Mouse (Mus musculus): ENCODE results near the gene Hdac4.

Hdac4 gene

DNA sequence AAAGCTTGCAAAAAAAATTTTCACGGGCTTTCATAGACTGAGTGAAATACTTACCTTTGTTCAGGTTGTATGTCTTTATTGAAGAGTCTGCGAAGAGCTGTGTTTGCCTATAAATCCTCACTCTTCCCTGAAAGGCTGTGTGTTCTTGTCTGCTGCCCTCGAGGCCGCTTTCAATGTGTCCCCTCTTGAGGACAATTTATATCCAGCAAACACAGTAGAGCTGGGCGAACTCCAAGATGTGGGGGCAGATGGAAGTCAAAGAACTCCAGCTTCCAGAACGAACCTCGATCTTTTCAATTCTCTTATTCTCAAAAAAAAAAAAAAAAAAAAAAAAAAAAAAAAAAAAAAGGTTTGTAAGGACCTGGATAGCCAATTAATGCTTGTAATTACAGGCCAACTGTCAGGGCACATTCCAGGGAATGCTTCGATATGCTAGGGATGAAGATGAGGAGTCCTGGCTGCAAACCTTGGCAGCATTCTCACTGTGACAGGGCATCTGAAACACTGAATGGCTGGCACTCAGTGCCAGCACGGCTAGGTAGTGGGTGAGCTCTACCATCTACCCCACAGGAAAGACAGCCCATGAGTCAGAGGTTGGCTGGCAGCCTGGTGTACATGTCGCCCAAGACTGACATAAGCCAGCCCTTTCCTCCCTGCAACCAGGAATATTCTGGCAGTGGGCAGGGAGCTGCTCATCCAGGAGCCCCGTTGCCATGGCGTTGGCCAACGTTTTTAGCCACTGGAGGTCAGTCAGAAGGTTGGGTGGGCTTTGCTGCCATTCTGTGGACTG lies at the start of gene Hdac4:
Gene Hdac4 (minus strand): TSS at position 340 of the 790 bp plus-strand sequence.
- peak; percentile 47 for DNase-seq (ENCODE audit: low spot score)

DNA sequence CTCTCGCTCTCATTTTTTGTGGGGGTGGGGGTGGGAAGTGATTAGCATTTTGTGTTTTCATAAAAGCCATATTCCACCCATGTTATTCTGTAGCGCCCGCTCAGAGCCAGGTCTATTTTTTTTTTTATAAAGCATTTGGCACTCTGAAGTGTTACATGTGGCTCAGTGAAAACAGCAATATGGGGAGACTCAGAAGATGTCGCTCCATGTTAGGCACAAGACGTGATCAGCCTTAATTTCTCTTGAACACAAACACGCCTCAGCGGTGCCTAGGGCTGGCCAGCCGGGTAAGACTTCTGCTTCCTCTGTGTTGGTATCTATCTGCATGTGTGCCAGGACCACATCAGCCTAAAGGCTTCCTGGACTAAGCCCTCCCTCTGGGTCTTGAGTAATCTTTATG lies 48.0 kb upstream of the Hdac4 start:
- no peak for DNase-seq (ENCODE audit: low spot score)

DNA sequence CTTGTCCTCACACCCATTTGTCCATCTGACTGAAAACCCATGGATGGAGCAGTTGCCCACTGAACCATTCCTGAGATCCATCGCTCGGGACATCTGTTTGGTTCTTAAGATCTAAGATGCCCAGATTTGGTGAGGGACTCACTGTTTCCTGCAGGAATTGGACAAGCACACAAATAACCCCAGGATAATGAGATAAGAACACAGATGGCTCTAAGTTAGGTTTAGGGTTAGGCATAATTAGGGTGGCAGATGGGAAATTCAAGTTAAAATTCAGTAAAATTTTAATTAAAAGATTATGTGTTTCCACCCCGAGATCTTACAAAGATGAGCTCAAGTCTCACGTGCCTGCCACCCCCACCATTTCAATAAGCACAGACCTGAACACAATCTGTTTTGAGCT lies 44.6 kb upstream of the Hdac4 start:
- no peak for DNase-seq (ENCODE audit: low spot score)

DNA sequence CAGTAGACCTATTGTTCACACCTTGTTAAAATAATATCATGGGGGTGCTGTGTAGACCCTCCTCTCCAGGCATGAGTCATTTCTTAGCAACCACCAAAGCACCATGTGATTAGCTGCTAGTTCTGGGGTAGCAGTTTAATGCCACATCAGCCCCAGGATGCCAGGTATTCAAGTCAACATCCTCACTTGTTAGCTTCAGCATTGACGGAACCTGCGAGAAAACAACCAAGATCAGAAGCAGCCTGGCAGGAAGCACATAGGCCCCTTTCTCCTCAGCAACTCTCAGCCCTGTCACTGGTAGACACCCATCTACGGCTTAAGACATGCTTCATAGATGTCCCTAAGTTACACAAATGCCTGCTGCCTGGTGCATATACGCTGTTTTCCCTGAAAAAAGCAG lies 40.1 kb upstream of the Hdac4 start:
- no peak for DNase-seq (ENCODE audit: low spot score)

DNA sequence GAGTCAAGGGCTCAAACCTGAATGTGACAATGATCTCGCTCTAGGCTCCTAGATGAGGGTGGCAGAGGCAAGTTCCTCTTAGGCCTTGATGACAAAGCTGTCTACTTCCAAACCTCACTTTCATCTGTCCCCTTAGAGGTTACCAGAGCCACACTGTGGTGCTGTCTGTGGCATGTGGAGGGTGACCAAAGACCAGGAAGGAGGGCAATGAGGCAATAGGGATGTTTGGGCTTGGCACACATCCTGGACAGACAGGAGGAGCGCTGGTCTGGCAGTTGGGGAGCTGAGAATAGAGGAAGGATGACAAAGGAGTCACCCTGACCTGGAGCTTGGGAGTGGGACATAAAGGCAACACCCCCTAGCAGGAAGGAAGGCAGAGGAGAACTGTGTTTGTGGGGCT lies 29.8 kb upstream of the Hdac4 start:
- no peak for DNase-seq (ENCODE audit: low spot score)

DNA sequence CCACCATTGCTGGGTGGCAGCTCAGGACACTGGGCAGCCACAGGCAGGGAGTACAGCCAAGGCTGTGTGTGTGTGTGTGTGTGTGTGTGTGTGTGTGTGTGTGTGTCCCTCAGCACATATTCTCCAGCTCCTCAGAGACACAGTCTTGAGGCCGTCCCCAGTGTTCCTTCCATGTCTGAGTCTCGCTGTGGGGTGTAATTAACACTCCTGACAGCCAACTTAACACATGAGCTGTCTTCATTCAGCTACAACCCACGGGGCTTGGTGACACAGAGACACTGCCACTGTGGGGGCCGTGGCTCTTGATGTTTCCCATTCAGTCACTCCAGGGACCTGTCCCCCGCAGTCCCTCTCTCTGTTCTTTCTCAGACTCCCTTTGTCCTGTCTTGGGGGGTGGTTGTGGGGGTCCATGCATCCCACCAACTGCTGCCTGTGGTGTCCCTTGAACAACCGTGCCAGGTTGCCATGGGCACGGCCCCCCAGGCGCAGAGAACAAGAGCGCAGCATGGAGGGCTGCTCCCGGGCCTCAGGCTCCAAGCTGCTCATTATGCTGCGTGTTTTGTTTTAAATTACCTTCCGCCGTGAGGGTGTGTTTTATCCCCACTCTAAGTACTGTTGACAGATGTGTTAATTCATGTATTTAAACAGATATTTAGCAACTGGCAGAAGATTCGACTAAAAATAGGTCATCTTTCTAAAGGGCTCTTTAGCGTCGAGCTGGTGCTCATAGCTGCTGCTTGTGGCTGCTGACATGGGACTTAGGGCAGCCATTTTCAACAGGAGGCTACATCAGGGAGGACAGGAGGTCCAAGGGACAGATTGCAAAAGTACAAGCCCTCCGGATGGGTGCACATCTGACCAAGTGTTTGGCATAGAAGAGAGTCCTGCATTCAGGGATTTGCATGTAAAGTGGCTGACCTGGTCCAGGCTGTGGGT lies 28.7 kb upstream of the Hdac4 start:
- DNase-seq (ENCODE audit: low spot score): no peak

DNA sequence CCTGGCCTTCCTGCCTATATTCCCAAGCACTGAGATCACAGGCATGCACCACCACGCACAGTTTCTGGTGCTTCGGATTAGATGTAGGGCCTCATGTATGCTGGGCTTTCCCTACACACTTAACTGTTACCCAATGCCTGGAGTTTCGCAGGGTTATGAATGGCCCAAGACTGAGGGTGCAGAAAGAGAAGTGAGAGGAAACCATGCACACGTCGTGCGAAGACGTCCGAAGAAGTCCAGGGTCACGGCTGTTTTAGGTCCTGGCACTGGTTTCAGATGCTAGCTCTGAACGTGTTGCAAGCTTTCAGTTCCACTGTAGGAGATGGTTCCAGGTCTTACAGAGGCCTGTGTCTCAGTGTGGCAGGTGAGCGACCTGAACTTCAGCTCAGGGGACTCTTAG lies 21.2 kb upstream of the Hdac4 start:
- DNase-seq (ENCODE audit: low spot score): no peak

DNA sequence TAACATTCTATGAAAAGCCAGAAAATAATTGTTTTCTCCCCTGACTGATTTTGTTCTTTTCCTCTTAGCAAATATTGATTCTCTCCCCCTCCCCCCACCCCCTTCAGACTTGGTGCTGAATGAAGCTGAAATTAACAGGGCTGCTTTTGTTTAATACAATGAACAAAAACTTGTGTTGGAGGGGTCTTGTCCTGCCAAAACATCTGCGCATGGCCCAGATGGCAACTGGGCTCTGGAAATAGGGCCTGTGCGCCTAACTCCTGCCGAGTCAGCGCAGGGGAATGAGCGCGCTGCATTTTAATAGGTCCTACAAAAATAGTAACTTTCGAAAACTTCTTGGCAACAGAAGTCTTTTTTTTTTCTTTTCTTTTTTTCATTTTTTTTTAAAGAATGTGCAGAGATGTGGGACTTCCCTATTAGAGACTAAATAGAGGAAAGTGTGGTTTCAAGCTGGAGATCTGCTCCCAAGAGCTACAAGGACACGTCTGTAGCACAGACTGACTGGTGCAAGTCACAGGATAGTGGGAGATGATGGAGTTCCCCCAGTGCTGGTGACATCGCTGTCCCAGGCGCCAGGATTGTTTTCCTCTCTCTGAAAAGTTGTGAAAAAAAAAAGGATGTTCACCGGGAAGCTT lies 20.6 kb upstream of the Hdac4 start:
- no peak for DNase-seq (ENCODE audit: low spot score)

DNA sequence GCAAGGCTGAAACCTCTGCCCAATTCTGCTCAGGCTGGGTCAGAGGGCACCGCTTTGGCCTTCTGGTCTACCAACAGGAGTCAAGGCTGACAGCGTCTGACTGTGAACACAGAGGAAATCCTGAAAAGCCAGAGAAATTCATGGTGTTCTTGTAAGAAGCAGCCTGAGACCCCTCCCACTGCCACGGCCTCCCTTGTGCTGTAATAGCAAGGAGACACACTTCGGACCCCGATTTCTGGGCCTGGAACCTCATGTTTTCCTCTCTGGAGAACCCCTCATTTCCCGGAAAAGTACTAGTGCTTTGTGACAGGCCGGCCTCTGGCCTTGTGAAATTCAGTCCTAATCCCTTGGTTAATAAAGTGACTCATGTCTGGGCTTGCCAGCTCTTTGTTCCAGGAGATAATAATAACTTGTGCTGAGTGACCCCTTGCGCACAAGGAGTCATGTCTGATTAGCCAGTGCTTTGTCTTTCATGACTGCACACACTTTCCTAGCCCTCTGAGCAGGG lies 19.7 kb upstream of the Hdac4 start:
- peak; percentile 38 for DNase-seq (ENCODE audit: low spot score)

DNA sequence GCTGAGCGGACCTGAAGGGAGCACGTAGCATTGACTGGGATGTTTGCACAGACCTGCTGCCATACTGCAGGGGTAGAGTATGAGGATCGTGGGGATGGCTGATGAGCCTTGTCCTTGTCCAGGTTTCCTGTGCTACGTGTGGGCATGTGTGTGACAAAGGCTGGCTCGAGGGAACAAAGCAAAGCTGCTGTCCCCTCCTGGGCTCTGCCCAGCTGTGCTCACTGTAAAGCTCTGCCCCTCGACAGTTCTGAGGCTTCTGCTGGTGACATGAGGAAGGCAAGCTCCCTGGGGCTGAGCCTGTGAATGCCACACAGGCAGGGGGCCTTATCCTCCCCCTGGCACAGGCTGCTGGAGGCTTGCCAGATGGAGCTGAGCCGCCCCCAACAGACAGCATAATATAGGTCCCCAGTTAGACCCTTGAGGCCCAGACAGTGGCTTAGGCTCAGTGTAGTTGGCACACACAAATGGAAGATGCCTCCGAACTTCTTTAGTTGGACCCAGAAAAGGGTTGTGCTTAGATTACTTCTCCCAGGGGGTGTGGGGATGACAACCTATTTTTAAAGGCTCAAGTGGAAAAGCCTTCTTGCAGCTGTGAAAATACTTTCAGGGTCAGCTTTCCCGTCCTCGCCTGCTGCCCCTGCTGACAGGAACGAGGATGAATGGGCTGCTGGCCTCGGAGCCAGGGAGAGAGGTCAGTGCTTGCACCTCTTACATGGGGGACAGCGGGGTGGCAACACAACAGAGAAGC lies 16.7 kb upstream of the Hdac4 start:
- DNase-seq (ENCODE audit: low spot score): no peak

DNA sequence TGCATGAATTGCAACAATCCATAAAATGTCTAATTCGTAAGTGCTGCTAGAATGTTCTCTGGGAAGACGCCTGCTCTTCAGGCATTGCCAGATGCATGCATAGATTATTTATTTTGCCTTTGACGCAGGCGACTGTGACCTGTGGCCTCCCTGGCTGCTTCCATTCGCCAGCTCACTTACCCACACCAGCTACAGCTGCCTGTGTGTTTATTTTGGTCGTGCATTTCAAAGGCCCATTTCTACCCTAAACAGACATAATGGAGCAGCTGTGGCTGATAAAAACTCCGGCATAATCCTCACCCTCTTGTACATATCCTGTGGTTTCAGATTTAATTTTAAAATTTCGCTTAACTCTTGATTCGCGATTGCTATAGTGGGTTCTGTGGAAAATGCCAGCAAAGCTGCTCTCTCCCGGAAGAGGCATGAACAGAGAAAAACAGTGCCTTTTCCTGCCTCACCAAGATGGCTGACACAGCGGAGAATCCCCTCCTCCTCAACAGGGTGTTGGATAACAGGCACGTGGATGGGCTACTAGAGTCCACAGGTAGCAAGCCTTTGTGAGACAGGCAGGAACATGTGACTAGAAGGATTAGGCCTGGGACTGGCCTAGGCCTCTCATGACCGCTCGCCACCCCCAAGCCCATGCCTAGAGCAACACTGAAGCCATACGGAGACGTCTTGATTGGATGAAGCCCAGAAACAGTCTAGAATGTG lies 7.3 kb upstream of the Hdac4 start:
- DNase-seq (ENCODE audit: low spot score): no peak

DNA sequence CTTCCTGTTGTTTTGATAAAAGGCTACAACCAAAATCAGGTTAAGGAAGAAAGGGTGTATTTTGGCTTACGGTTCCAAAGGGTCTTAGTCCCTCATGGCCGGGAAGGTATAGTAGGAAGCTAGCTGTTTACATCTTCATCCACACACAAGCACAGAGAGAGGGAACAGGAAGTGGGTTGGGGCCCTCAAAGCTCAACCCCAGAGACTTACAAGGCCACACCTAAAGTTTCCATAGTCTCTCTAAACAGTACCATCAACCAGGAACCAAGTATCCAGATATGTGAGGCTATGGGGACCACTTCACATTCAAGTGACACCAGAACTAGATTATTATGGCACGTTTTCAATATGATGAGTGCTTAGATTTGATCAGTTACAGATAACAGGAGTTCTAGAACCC lies 5.0 kb downstream of the Hdac4 start:
- no peak for DNase-seq (ENCODE audit: low spot score)

DNA sequence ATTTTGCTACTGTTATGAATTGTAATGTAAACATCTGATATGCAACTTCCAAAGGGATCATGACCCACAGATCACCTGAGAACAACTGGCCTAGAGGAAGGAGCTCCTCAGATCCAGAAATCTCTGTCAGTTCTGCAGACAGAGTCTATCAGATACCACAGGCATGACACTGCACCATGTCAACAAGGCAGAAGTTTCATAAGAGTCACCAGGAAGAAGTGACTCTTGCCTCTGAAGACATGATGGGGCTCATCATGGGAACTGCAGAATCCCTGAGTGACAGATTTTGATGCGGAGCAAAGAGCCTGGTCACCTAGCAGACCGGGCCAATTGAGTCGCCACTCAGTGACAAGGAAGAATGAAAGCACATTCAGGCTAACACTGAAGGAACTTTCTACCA lies 8.4 kb downstream of the Hdac4 start:
- no peak for DNase-seq (ENCODE audit: low spot score)

DNA sequence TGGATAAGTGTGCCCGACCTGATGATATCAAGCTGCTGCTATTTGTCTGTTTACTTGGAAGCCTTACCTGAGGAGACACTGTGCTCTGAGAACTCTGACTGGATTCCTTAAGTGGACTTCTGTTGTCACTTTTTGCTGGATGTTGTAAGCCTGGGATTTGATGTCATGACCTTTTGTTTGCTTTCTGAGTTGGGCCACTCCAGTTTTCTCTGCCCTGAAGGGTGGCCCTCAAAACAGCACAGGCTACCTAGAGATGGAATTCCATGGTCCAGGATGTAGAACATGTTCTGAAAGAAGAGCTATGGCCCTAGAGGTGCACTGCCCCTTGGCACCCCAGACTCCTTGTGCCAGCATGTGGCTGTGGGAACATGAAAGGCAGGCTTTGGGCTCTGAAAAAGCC lies 10.9 kb downstream of the Hdac4 start:
- DNase-seq (ENCODE audit: low spot score): no peak

DNA sequence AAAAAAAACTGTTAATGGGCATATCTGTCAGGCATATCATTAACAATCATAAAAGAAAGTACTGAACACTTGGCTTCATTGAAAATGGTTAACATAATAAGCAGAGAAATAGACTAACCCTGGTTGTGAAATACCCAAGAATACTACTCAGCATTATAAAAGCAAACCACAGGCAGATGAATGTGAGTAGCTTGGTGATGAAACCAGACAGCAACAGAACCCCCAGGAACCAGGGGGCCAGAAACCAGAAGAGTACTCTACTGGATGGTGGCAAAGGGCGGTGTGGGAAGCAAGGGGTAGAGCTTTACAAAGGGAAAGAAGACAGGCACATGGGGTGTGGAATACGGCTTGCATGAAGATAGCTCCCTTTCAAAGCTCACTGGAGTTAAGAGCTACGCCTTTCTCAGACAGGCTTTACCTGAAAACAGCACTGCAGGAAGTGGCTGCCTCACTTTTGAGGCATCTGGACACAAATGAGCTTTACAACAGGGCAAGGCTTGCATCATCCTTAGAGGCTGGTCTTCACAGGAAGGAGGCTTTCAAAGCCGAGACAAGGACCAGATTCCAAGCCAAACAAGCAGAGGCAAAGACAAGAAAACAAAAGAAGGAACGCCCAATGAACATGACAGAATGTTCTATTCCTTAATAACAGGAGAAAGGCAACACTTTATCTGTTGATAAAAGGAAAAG lies 12.3 kb downstream of the Hdac4 start:
- no peak for DNase-seq (ENCODE audit: low spot score)

DNA sequence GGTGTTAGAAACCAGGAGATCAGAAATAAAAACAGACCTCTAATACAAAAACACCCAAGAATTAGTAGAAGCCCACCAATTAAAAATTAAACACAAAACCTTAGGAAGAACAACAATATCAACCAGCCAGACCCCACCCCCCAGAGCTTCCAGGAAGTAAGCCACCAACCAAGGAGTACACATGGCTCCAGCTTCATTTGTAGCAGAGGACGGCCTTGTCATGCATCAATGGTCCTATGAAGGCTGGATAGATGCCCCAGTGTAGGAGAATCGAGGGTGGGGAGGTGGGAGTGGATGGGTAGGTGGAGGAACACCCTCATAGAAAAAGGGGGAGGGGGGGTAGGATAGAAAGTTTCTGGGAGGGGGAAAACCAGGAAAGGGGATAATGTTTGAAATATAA lies 13.5 kb downstream of the Hdac4 start:
- no peak for DNase-seq (ENCODE audit: low spot score)

DNA sequence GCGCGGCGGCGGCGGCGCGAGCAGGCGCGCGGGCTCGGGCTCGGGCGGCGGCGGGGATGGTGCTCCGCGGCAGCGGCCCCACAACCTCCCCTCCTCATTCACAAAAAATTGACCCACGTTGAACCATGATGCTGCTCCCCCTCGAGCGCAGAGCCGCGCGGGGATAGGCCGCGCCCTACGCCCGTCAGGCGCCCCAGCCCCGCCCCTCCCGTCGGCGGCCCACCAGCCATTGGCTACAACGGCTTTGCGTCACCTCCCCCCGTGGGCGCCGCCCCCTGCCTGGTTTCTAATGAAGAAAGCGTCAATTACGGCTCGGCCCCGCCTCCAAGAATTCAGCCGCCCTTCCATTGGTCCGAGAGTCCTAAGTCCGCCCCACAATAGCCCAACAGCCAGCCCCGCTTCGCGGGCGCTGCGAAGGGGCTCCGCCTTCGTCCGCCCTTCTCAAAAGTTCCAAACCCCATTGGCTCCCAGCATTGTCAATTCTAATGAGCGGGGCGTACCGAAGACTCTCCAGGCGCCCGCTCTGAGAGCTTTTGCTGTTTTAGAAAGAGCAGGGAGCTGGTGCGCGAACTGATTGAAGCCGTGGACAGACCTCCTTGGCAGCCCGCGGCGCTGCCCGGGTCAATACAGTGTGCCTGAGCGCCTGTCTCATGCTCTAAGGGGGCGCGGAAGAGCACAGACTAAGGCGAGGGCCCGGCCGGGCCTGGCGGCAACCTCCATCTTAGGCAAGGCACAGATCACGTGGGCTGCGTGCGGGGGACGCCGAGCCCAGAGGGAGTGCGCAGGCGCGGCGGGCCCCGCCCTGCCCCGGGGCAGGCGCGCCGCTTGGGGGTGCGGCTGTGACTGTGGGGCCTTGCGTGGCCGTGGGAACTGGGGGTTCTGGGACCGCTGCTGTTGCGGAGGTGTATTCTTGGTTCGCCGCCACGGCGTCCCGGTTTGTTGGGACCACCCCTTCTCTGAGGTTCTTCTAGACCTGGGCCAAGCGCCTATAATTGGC lies 15.1 kb downstream of the Hdac4 start:
- peak; percentile 100 for DNase-seq (ENCODE audit: low spot score)

DNA sequence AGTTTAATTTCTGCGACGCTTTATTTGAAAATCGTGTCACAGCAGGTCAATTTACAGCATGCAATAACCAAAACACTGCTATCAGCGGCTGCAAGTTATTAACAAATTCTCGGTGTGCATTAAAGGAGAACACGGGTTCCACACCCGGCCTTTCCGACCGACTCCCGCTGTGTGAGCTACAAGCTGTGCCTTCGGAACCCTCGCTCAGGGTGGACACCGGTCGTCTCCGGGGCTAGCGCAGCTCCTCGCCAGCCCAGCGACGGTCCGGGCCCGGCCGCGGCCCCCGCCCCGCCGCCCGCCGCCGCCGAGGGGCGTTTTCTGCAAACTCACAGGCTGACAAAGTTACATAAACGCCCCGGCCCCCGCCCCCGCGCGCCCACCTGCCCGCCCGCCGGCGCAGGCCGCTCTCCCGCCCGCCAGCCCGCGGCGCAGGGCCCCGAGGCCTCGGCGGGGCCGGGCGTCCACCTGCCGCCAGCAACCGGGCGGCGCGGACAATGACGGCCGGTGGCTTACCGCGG lies 16.0 kb downstream of the Hdac4 start:
- peak; percentile 44 for DNase-seq (ENCODE audit: low spot score)

DNA sequence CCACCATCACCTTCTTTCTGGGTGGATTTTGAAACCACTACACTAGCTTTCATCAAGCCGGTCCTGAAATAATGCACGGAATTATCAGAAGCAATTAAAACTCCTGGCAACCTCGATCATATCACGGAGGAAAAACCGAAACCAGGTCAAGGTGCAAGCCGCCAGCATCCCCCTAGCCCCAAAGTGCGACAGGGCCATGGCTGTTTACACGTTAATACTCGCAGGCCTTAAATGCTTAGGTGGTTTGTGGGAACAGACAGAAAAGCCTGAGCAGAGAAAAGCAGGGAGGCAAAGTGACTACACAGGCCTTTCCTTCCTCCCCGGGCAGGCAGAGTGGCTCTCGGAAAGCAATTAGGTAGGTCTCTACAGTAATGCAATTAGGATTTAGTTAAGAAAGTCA lies 16.4 kb downstream of the Hdac4 start:
- DNase-seq (ENCODE audit: low spot score): no peak

Data from urinary bladder, postnatal 14 days (tissue).